Mouse (Mus musculus): ENCODE measurements around the gene Ifngr2. TPM values are rescaled to one million over a fixed set of nuclear protein-coding genes. Genes with fewer than 3 reads are reported as not detected.

Ifngr2 gene
- total RNA-seq, 1 experiment from 2014 or later, result 49.4 TPM

DNA sequence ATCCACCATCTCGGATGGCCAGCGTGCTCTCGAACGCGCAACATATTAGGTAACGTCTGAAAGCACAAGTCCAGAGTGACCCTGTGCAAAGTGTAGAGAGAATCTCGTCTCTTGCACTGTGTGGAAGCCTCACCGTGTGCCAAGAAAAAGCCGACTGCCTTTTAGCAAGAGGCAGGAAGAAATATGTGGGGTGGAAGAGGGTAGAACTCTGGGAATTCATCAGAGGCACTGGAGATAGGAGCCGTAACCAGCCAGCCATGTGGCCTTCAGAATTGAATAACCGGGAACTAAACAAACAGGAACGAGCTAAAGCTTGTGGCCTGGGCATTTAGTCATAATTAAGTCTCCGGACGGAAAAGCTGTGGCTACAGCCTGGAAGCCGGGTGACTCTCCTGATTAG lies 9.8 kb downstream of the Ifngr2 start:
- no peak for ATAC-seq (replicated peaks; ENCODE audit: insufficient number of reproducible peaks, low FRiP score, low TSS enrichment, poor library complexity, severe bottlenecking)

- no peak for ATAC-seq (replicated peaks; ENCODE audit: insufficient number of reproducible peaks, low FRiP score, low TSS enrichment, poor library complexity, severe bottlenecking)
These were observed 10.3 kb downstream of the Ifngr2 start for GRCm38 (mm10) chr16:91557214-91557613.

DNA sequence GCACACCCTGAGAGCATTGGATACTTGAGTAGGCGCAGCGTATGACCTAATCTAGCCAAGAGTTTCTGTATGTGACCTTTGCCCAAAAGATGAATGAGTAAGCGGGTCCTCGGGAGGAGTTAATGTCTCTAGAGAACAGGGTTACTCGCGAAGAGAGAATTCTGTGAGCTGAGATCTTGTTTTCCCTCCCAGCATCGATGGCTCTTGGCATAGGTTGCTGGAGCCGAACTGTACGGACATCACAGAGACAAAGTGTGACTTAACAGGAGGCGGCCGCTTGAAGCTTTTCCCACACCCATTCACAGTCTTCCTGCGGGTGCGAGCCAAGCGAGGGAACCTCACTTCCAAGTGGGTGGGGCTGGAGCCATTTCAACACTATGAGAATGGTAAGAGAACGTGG lies 10.8 kb downstream of the Ifngr2 start:
- ATAC-seq (replicated peaks; ENCODE audit: insufficient number of reproducible peaks, low FRiP score, low TSS enrichment, poor library complexity, severe bottlenecking), result no peak

DNA sequence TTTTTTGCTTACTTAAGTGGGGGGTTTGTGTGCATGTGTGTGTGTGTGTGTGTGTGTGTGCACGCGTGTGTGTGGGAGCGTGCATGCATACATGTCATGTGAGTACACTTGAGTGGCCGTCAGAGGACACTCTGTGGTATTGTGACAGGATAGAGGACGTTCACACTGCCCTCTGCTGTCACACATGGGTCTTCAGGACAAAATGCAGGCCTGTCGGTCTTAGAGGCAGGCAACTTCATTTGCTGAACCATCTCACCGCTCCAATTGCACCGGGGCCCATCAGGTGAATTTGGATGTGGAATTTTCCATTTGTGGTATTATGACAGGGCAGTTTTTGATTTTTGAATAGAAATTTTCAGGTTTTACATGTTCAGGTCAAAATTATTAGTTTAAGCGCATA lies 14.2 kb downstream of the Ifngr2 start:
- ATAC-seq (replicated peaks; ENCODE audit: insufficient number of reproducible peaks, low FRiP score, low TSS enrichment, poor library complexity, severe bottlenecking), result 0 out of 2 replicates have a peak, but pooled peaks have one; percentile 19

DNA sequence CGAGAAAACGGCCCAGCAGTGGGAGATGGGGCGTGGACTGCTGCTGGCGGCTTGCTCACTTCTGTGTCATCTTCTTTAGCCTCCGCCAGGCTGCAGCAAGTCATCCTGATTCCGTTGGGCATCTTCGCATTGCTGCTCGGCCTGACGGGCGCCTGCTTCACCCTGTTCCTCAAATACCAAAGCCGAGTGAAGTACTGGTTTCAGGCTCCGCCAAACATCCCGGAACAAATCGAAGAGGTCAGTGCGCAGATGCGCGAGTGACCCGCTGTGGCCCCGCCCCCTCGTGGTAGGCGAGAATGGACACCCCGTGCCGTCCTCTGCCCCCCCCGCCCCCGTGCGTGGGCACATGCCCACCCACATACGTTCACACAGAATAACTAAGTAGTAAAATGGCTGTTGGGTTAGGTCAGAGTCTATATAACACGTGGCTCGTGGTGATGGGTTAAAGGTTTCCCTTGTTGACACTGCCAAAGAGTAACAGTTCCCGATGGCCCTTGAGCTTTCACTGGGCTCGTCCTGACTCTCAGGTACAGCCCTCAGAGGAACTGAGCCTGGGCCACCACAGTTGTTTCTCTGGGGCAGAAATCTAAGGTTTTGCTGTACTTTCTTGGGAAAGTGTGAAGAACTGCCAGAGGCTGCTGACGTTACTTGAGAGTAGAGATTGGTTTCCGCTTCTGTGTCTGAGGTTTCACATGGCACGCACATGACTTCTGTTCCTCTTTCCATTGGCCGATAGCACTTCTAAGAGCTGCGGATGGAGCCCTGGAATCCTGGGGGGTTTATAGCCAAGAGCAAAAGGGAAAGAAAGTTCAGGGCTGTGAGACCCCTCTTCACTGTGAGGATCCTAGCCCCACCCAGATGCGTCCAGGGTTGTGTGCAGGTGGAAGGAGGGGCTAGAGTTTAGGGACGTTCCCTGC lies 14.9 kb downstream of the Ifngr2 start:
- peak; percentile 64 for ATAC-seq (replicated peaks; ENCODE audit: insufficient number of reproducible peaks, low FRiP score, low TSS enrichment, poor library complexity, severe bottlenecking)

- ATAC-seq (replicated peaks; ENCODE audit: insufficient number of reproducible peaks, low FRiP score, low TSS enrichment, poor library complexity, severe bottlenecking), result no peak
These were observed 17.9 kb downstream of the Ifngr2 start for GRCm38 (mm10) chr16:91564580-91565291.

DNA sequence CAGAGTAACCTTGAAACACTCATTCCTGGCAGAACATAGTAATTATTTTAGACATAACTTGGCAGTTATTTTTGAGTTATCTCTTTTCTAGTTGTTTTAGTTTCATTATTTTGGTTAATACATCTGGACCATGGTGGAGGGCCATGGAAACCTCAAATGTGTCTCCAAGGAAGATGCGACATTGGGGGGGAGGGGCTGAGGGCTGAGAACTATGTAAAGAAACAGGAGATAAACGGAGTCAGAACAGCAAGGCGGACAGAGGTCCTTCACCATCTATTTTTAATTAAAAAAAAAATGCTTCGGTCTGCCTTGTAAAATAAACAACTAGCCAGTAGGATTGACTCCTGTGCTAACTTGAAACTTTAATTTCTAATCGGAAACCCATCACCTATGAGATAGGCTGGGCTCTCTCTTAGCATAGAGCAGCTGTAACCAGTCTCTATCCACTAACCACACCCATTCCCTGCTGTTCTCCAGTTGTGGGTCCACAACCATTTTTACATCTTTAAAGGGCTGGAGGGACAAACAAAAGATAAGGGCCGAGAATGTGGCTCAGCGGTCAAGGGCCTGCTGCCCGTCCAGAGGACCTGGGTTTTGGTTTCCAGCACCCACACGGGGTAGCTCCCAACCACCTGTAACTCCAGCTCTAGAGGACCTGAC lies 18.6 kb downstream of the Ifngr2 start:
- no peak for ATAC-seq (replicated peaks; ENCODE audit: insufficient number of reproducible peaks, low FRiP score, low TSS enrichment, poor library complexity, severe bottlenecking)

GRCm38 (mm10) chr16:91566002-91566401 lies 19.1 kb downstream of the Ifngr2 start:
- no peak for ATAC-seq (replicated peaks; ENCODE audit: insufficient number of reproducible peaks, low FRiP score, low TSS enrichment, poor library complexity, severe bottlenecking)

DNA sequence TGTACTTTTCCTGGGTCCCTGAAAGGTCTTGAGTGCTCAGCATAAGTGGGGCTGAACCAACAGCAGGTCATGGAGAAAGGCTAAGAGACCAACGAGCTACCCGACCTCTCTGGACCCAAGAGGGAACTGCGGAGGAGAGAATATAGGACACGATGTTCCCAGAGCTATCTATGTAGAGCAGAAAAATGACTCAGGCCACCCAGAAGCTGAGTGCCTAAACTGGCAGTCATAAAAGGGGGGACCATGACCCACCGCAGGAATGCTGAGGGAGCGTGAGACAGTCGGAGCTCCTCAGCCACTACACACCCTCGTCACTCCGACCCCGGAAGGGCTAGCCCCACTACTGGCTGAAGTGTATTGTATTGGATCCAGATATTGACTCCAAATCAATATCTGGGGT lies 22.1 kb downstream of the Ifngr2 start:
- ATAC-seq (replicated peaks; ENCODE audit: insufficient number of reproducible peaks, low FRiP score, low TSS enrichment, poor library complexity, severe bottlenecking), result no peak

GRCm38 (mm10) chr16:91571105-91571504 lies 24.2 kb downstream of the Ifngr2 start:
- no peak for ATAC-seq (replicated peaks; ENCODE audit: insufficient number of reproducible peaks, low FRiP score, low TSS enrichment, poor library complexity, severe bottlenecking)

GRCm38 (mm10) chr16:91575151-91575550 lies 28.3 kb downstream of the Ifngr2 start:
- no peak for ATAC-seq (replicated peaks; ENCODE audit: insufficient number of reproducible peaks, low FRiP score, low TSS enrichment, poor library complexity, severe bottlenecking)

- ATAC-seq (replicated peaks; ENCODE audit: insufficient number of reproducible peaks, low FRiP score, low TSS enrichment, poor library complexity, severe bottlenecking), result no peak
These were observed 32.3 kb downstream of the Ifngr2 start for GRCm38 (mm10) chr16:91578980-91579720.

- no peak for ATAC-seq (replicated peaks; ENCODE audit: insufficient number of reproducible peaks, low FRiP score, low TSS enrichment, poor library complexity, severe bottlenecking)
These were observed 35.4 kb downstream of the Ifngr2 start for GRCm38 (mm10) chr16:91582307-91582706.

DNA sequence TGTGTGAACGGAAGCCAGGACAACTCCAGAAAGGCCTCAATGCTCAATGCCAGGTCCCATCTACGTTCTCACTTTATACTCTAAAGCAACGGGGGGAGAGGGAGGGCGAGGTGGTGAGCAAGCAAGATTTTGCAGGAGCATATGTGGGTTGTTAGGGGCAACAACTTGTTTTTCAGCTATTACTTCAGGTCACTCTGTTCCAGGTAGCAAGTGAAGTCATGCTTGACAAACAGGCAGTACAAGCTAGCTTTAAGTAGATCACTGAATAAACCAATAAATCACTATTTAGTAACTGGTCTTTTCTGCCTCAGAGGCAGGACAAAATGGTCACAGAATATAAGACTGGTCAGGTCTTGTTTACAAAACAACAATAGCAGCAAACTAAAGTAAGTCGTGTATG lies 38.7 kb downstream of the Ifngr2 start:
- ATAC-seq (replicated peaks; ENCODE audit: insufficient number of reproducible peaks, low FRiP score, low TSS enrichment, poor library complexity, severe bottlenecking), result no peak

GRCm38 (mm10) chr16:91586244-91586643 lies 39.4 kb downstream of the Ifngr2 start:
- ATAC-seq (replicated peaks; ENCODE audit: insufficient number of reproducible peaks, low FRiP score, low TSS enrichment, poor library complexity, severe bottlenecking), result no peak

GRCm38 (mm10) chr16:91587730-91588453 lies 41.0 kb downstream of the Ifngr2 start:
- ATAC-seq (replicated peaks; ENCODE audit: insufficient number of reproducible peaks, low FRiP score, low TSS enrichment, poor library complexity, severe bottlenecking), result peak; percentile 80

- no peak for ATAC-seq (replicated peaks; ENCODE audit: insufficient number of reproducible peaks, low FRiP score, low TSS enrichment, poor library complexity, severe bottlenecking)
These were observed 41.8 kb downstream of the Ifngr2 start for GRCm38 (mm10) chr16:91588703-91589102.

- ATAC-seq (replicated peaks; ENCODE audit: insufficient number of reproducible peaks, low FRiP score, low TSS enrichment, poor library complexity, severe bottlenecking), result no peak
These were observed 45.3 kb downstream of the Ifngr2 start for GRCm38 (mm10) chr16:91592162-91592561.

Measured in monocyte, adult 5-6 weeks (primary cell).